Mouse (Mus musculus): ENCODE results near the gene Khsrp.

The Khsrp gene

GRCm38 (mm10) chr17:57029691-57030090 lies 1.6 kb downstream of the Khsrp start:
- DNase-seq (ENCODE audit: low read depth, low spot score): no peak

- no peak for DNase-seq (ENCODE audit: low read depth, low spot score)
These were observed 3.9 kb downstream of the Khsrp start for GRCm38 (mm10) chr17:57027471-57027870.

GRCm38 (mm10) chr17:57020960-57021359 lies 10.4 kb downstream of the Khsrp start:
- DNase-seq (ENCODE audit: low read depth, low spot score): no peak

GRCm38 (mm10) chr17:57019693-57020092 lies 11.6 kb downstream of the Khsrp start:
- DNase-seq (ENCODE audit: low read depth, low spot score): no peak

GRCm38 (mm10) chr17:57012245-57012795 lies 19.0 kb downstream of the Khsrp start:
- DNase-seq (ENCODE audit: low read depth, low spot score): no peak

GRCm38 (mm10) chr17:57011236-57012141 lies 19.8 kb downstream of the Khsrp start, which contains the start of the genes Gtf2f1 and Gm17949:
Gtf2f1 (minus strand) TSS chr17:57011288.
Gm17949 (plus strand) TSS chr17:57011469.
- DNase-seq (ENCODE audit: low read depth, low spot score): peak; percentile 100

GRCm38 (mm10) chr17:57010911-57011235 lies 20.4 kb downstream of the Khsrp start:
- no peak for DNase-seq (ENCODE audit: low read depth, low spot score)

GRCm38 (mm10) chr17:57007137-57007905 lies 24.0 kb downstream of the Khsrp start:
- DNase-seq (ENCODE audit: low read depth, low spot score): no peak

GRCm38 (mm10) chr17:57003994-57004393 lies 27.3 kb downstream of the Khsrp start:
- no peak for DNase-seq (ENCODE audit: low read depth, low spot score)

- no peak for DNase-seq (ENCODE audit: low read depth, low spot score)
These were observed 30.1 kb downstream of the Khsrp start for GRCm38 (mm10) chr17:57001228-57001627.

- DNase-seq (ENCODE audit: low read depth, low spot score): no peak
These were observed 31.2 kb downstream of the Khsrp start, which contains the start of gene Pspn for GRCm38 (mm10) chr17:56999968-57000609. Pspn (minus strand) TSS chr17:57000018.

GRCm38 (mm10) chr17:56999414-56999813 lies 31.9 kb downstream of the Khsrp start:
- DNase-seq (ENCODE audit: low read depth, low spot score): no peak

- DNase-seq (ENCODE audit: low read depth, low spot score): peak; percentile 91
These were observed 34.2 kb downstream of the Khsrp start, which contains the start of gene Alkbh7 for GRCm38 (mm10) chr17:56997029-56997667. Alkbh7 (plus strand) TSS chr17:56997339.

- DNase-seq (ENCODE audit: low read depth, low spot score): no peak
These were observed 34.8 kb downstream of the Khsrp start for GRCm38 (mm10) chr17:56996506-56996905.

GRCm38 (mm10) chr17:56995046-56995445 lies 36.3 kb downstream of the Khsrp start:
- DNase-seq (ENCODE audit: low read depth, low spot score): no peak

GRCm38 (mm10) chr17:56990966-56991365 lies 40.4 kb downstream of the Khsrp start:
- no peak for DNase-seq (ENCODE audit: low read depth, low spot score)

GRCm38 (mm10) chr17:56990115-56990746 lies 41.1 kb downstream of the Khsrp start, which contains the start of gene Clpp:
Clpp (plus strand) TSS chr17:56990305.
- DNase-seq (ENCODE audit: low read depth, low spot score): peak; percentile 88

GRCm38 (mm10) chr17:56989467-56990114 lies 41.7 kb downstream of the Khsrp start:
- DNase-seq (ENCODE audit: low read depth, low spot score): peak; percentile 73

- no peak for DNase-seq (ENCODE audit: low read depth, low spot score)
These were observed 42.3 kb downstream of the Khsrp start for GRCm38 (mm10) chr17:56988921-56989430.

GRCm38 (mm10) chr17:56988441-56988840 lies 42.9 kb downstream of the Khsrp start:
- DNase-seq (ENCODE audit: low read depth, low spot score): no peak

Measured in embryo, embryonic 11.5 days (tissue).